Mouse (Mus musculus) lung, postnatal 36 days (tissue): Measurements from ENCODE around the gene Gm10229.
"Not testable (repeated sequence)": the region's sequence is repeated elsewhere in the genome, so short reads cannot be mapped to it uniquely, and the experiment has no call there.

Experiments
- DNase-seq: peaks from one replicate; pipeline ENCODE4 v3.0.0; 2022; ENCODE audit warnings: mixed read lengths

Gm10229 gene

DNA sequence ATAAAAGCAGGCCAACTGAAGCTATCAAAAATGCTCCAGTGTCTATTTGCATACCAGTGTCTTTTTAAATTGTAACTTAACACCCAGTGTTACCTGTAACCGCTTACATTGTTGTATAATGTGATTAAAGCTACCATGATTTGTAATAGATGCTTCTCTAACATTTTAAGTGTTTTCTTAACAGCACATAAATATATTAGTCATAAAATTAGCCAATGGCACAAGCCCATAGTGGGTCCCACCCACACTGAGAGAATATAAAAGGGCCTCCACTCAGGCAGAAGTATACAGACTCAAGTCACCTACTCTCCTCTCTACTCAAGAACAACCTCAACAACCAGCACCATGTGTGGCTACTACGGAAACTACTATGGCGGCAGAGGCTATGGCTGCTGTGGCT is at the start of gene Gm10229:
Gene Gm10229, plus strand, starts transcription at position 301 of the 400 bp plus-strand sequence.
- DNase-seq: not testable (repeated sequence)

DNA sequence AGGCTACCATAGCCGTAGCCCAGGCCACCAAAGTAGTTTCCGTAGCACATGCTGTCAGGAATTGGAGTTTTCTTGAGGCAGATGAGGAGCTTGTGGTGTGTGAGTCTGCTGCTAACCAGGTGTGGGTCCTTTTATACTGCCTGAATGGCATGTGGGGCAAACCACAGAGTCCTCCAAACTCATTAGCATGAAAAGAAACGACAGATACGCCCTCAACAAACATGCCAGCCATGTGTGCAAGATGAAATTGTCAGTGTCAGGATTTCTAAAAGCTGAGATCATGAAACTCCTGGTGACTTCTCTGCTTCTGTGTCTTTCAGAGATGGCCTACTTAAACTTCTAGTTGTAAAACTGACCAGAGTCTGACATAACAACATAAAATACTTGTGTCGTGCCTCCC is 4.4 kb upstream of the Gm10229 start, which contains the start of gene Krtap22-2:
Gene Krtap22-2, minus strand, starts transcription at position 101 of the 400 bp plus-strand sequence.
- DNase-seq: no peak

DNA sequence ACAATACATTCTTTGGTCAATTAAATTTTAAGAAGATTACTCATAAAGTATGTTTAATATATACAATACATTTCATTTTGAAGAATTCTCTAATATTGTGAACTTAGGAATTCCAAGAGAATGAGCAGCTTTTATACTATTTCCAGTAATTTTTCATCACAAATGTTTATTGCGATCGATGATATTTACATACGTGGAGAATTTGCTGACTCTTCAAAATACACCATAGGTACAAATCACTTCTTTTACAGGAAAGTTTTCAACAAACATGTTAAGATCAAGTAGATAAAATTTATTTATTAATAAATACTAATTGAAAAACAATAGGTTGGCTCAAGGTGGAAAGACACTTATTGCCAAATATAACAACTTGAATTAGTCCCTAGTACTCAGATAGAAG is 1.1 kb upstream of the Gm10229 start:
- no peak for DNase-seq

DNA sequence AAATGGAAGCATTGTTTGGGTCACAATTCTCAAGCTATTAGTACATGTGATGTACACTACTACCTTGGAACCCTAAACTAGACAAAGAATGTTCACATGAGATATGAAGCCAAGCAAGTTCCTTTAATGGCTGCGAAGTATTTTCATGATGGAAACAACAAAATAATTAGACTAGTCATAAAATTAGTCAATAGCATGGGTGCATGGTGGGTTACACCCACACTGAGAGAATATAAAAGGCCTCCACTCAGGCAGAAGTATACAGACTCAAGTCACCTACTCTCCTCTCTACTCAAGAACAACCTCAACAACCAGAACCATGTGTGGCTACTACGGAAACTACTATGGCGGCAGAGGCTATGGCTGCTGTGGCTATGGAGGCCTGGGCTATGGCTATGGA is 16.3 kb downstream of the Gm10229 start, which contains the start of gene Krtap6-1:
Gene Krtap6-1, plus strand, starts transcription at position 301 of the 400 bp plus-strand sequence.
- not testable (repeated sequence) for DNase-seq

DNA sequence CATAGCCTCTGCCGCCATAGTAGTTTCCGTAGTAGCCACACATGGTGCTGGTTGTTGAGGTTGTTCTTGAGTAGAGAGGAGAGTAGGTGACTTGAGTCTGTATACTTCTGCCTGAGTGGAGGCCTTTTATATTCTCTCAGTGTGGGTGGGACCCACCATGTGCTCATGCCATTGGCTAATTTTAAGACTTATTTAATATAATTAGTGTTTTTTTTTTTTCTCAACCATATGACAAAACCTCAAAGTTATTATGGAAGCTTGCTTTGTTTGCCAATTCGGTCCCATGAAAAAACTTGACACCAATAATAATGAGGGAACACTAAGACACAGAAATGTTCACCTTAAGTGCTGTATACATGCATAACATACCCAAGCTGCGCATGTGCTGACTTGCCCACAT is 26.3 kb downstream of the Gm10229 start, which contains the start of gene Gm10228:
Gene Gm10228, minus strand, starts transcription at position 101 of the 400 bp plus-strand sequence.
- DNase-seq: not testable (repeated sequence)

DNA sequence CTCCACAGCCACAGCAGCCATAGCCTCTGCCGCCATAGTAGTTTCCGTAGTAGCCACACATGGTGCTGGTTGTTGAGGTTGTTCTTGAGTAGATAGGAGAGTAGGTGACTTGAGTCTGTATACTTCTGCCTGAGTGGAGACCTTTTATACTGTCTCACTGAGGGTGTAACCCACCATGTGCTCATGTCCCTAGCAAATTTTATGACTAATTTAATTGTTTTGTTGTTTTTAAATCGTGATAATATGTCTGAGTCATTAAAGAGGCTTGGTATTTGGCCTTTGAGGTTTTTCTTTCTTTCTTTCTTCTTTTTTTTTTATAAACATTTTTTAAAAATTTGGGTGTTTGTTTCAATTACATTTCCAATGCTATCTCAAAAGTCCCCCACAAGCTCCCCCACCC is 32.7 kb downstream of the Gm10229 start, which contains the start of gene Krtap6-5:
Gene Krtap6-5, minus strand, starts transcription at position 101 of the 400 bp plus-strand sequence.
- DNase-seq: no peak

DNA sequence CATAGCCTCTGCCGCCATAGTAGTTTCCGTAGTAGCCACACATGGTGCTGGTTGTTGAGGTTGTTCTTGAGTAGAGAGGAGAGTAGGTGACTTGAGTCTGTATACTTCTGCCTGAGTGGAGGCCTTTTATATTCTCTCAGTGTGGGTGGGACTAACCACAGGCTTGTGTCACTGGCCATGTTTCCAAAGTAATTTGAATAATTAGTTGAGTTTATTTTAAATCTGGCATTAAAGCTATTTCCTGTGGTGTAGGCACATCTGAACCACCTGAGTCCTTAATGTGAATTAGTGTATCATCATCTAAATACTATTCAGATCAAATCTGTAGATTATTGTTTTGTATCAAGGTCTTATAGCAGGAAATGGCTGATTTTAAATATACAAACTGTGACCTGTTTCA is 48.8 kb downstream of the Gm10229 start, which contains the start of gene 1110025L11Rik:
Gene 1110025L11Rik, minus strand, starts transcription at position 101 of the 400 bp plus-strand sequence.
- DNase-seq: not testable (repeated sequence)
